Mouse (Mus musculus) cerebellum, adult 2 months (tissue): ENCODE data around the gene Adh4. TPM values are rescaled to one million over a fixed set of nuclear protein-coding genes. Genes with fewer than 3 reads are reported as not detected.
A peak's percentile ranks its signal among the peaks of the same experiment; 100 is the strongest.

Experiments used
- DNase-seq, 2 experiments: peaks; one replicate each; pipeline ENCODE4 v3.0.0; 2021
- H3K27ac ChIP-seq: fragments of 200-500 bp; 2 replicates; pipeline ENCODE4 v1.5.1; 2012; ENCODE audit warnings: low read length, control low read depth, inconsistent platforms; ENCODE audit not compliant: insufficient read depth
- H3K27me3 ChIP-seq: fragments of 200-500 bp; 2 replicates; pipeline ENCODE4 v1.6.1; 2012; ENCODE audit warnings: inconsistent platforms, mild to moderate bottlenecking, low read length, moderate library complexity; ENCODE audit not compliant: control insufficient read depth, insufficient read depth
- H3K4me1 ChIP-seq: fragments of 200-500 bp; 2 replicates; pipeline ENCODE4 v1.6.1; 2011; ENCODE audit warnings: low read length; ENCODE audit not compliant: control insufficient read depth, insufficient read depth
- H3K4me3 ChIP-seq: fragments of 200-500 bp; replicated peaks from 2 replicates; pipeline ENCODE3; 2011; ENCODE audit warnings: mild to moderate bottlenecking, low read depth, low read length, control low read depth; ENCODE audit not compliant: insufficient read depth
- CTCF ChIP-seq: fragments of 200-500 bp; IDR thresholded peaks from 2 replicates; pipeline ENCODE4 v1.5.1; 2011; ENCODE audit warnings: low read depth, mild to moderate bottlenecking, control low read depth, low read length, moderate library complexity, borderline replicate concordance; ENCODE audit not compliant: insufficient read depth
- POLR2A ChIP-seq: fragments of 200-500 bp; IDR thresholded peaks from 2 replicates; pipeline ENCODE4 v1.6.1; 2011; ENCODE audit warnings: low read length, control low read depth, borderline replicate concordance; ENCODE audit not compliant: insufficient read depth
- WGBS: fragments of 180-500 bp; shearing (Covaris S2); methylation state at CpG from one replicate; pipeline ENCODE4 v1.1.7; 2018; 5-methylcytosine and 5-hydroxymethylcytosine counted together
- polyA plus RNA-seq: library from polyadenylated mRNA; depleted of rRNA; stranded (reverse); fragments of >200 nt; gene quantifications from 2 replicates; pipeline ENCODE4 v1.2.3, GENCODE M21; 2012

Gene Adh4
- polyA plus RNA-seq, 1 experiment: not detected

GRCm38 (mm10) chr3:138424247-138424646, 9.0 kb downstream of the Adh4 start:
- Histone ChIP-seq H3K4me3 (no peak overlapping the region), H3K27ac (no peak overlapping the region), H3K27me3 (no peaks in the 10 kb centered on the region), H3K4me1 (no peaks in the 10 kb centered on the region)
- WGBS: 67% methylated on average over 4 of the region's 4 CpGs
- TF ChIP-seq POLR2A (no peak), CTCF (no peak)
- no peak for DNase-seq

- Histone ChIP-seq H3K4me1 (no peaks in the 10 kb centered on the region), H3K27me3 (no peaks in the 10 kb centered on the region), H3K27ac (no peak overlapping the region), H3K4me3 (no peak overlapping the region)
- 88% methylated on average over 6 of the region's 6 CpGs for WGBS
- TF ChIP-seq CTCF: no peak
- no peak for TF ChIP-seq POLR2A
- no peak for DNase-seq
Measured at GRCm38 (mm10) chr3:138430360-138430976, 15.2 kb downstream of the Adh4 start.

GRCm38 (mm10) chr3:138431835-138432234, 16.6 kb downstream of the Adh4 start:
- no peak for TF ChIP-seq POLR2A
- TF ChIP-seq CTCF: no peak
- WGBS: 68% methylated on average over 2 of the region's 2 CpGs
- Histone ChIP-seq H3K4me3 (no peak overlapping the region), H3K4me1 (no peaks in the 10 kb centered on the region), H3K27ac (no peak overlapping the region), H3K27me3 (no peaks in the 10 kb centered on the region)
- DNase-seq: no peak

GRCm38 (mm10) chr3:138438716-138439115, 23.4 kb downstream of the Adh4 start:
- TF ChIP-seq CTCF: no peak
- TF ChIP-seq POLR2A: no peak
- WGBS: 81% methylated on average over 3 of the region's 3 CpGs
- H3K27ac ChIP-seq: no peak overlapping the region
- H3K4me1 ChIP-seq: no peaks in the 10 kb centered on the region
- DNase-seq: no peak
- no peak overlapping the region for H3K4me3 ChIP-seq
- no peaks in the 10 kb centered on the region for H3K27me3 ChIP-seq

- H3K27me3 ChIP-seq: no peaks in the 10 kb centered on the region
- TF ChIP-seq CTCF: no peak
- no peak for TF ChIP-seq POLR2A
- under 1% methylated on average over 9 of the region's 9 CpGs for WGBS
Measured at GRCm38 (mm10) chr3:138442203-138442602, 26.9 kb downstream of the Adh4 start.

GRCm38 (mm10) chr3:138442612-138443464, 27.6 kb downstream of the Adh4 start, which contains the start of gene Adh5:
Adh5 (plus strand) TSS chr3:138443093.
- Histone ChIP-seq H3K27me3 (no peaks in the 10 kb centered on the region), H3K4me3 (peak within 1 kb of the TSS; percentile 80), H3K4me1 (0 out of 2 replicates have a peak, but pooled peaks cover 3% of the 10 kb centered on the region), H3K27ac (peak within 1 kb of the TSS; percentile 80)
- DNase-seq: peak; percentile 91 to 93
- TF ChIP-seq CTCF (no peak), POLR2A (peak; percentile 79; the same call in 1 of the 2 replicates)
- under 1% methylated on average over 86 of the region's 86 CpGs for WGBS

More at GRCm38 (mm10) chr3:138442203-138442602, 26.9 kb downstream of the Adh4 start:
- no peak overlapping the region for H3K27ac ChIP-seq
- 0 out of 2 replicates have a peak, but pooled peaks cover 3% of the 10 kb centered on the region for H3K4me1 ChIP-seq
- peak overlapping the region; percentile 80 for H3K4me3 ChIP-seq
- DNase-seq: no peak

- Histone ChIP-seq H3K4me3 (peak overlapping the region; percentile 80), H3K27ac (peak overlapping the region; percentile 80), H3K27me3 (no peaks in the 10 kb centered on the region), H3K4me1 (0 out of 2 replicates have a peak, but pooled peaks cover 3% of the 10 kb centered on the region)
- TF ChIP-seq POLR2A (no peak), CTCF (no peak)
- no peak for DNase-seq
- WGBS: 3% methylated on average over 9 of the region's 9 CpGs
Measured at GRCm38 (mm10) chr3:138443465-138443771, 28.2 kb downstream of the Adh4 start.
